Mouse (Mus musculus) kidney, embryonic 14.5 days (tissue): ENCODE results near the gene Dna2. TPM values are rescaled to one million over a fixed set of nuclear protein-coding genes. Genes with fewer than 3 reads are reported as not detected.

ENCODE experiments used
- ATAC-seq: fragments of 200-750 bp; cut with Nextera tagmentation; 2 replicates; pipeline ENCODE4 v1.8.0; 2017; ENCODE audit warnings: moderate number of reproducible peaks, mild to moderate bottlenecking, moderate TSS enrichment, moderate library complexity; ENCODE audit not compliant: low FRiP score, low TSS enrichment
- H3K27ac ChIP-seq: fragments of 300-500 bp; sonication (generic); 2 replicates; pipeline ENCODE4 v1.5.1; 2014; ENCODE audit warnings: low read depth, mild to moderate bottlenecking, low read length, moderate library complexity, mixed read lengths
- H3K27me3 ChIP-seq: fragments of 300-500 bp; sonication (generic); 2 replicates; pipeline ENCODE4 v1.6.1; 2014; ENCODE audit warnings: mild to moderate bottlenecking, low read length; ENCODE audit not compliant: control insufficient read depth, insufficient read depth
- H3K36me3 ChIP-seq: fragments of 300-500 bp; sonication (generic); 2 replicates; pipeline ENCODE4 v1.6.1; 2014; ENCODE audit warnings: low read length, mixed read lengths; ENCODE audit not compliant: control insufficient read depth, insufficient read depth
- H3K4me1 ChIP-seq: fragments of 300-500 bp; sonication (generic); 2 replicates; pipeline ENCODE4 v1.6.1; 2014; ENCODE audit warnings: low read length, mixed read lengths; ENCODE audit not compliant: control insufficient read depth, insufficient read depth
- H3K4me2 ChIP-seq: fragments of 300-500 bp; sonication (generic); replicated peaks from 2 replicates; pipeline ENCODE4 v1.6.1; 2014; ENCODE audit warnings: low read depth, mild to moderate bottlenecking, low read length
- H3K4me3 ChIP-seq: fragments of 300-500 bp; sonication (generic); 2 replicates; pipeline ENCODE4 v1.5.1; 2014; ENCODE audit warnings: mild to moderate bottlenecking, low read length
- H3K9ac ChIP-seq: fragments of 300-500 bp; sonication (generic); 2 replicates; pipeline ENCODE4 v1.6.1; 2014; ENCODE audit warnings: low read depth, mild to moderate bottlenecking, low read length, moderate library complexity
- H3K9me3 ChIP-seq: fragments of 300-500 bp; sonication (generic); 2 replicates; pipeline ENCODE4 v1.6.1; 2016; ENCODE audit warnings: low read length; ENCODE audit not compliant: control insufficient read depth
- WGBS: fragments of 180-500 bp; shearing (Covaris S2); extraction: QIAGEN DNeasy Blood & Tissue Kit; methylation state at CpG from one replicate; pipeline ENCODE4 v1.1.7; 2014; 5-methylcytosine and 5-hydroxymethylcytosine counted together
- polyA plus RNA-seq: library from polyadenylated mRNA; unstranded; fragments of >200 nt; fragmentation: Nextera tagmentation; extraction: Ambion mirVana; gene quantifications from 2 replicates; pipeline ENCODE4 v1.2.1, GENCODE M21; 2014

Gene Dna2
- polyA plus RNA-seq, 1 experiment from 2014 or later, result 27.2 TPM

GRCm38 (mm10) chr10:62918985-62919384 lies 27.8 kb upstream of the Dna2 start:
- ATAC-seq, result no peak

GRCm38 (mm10) chr10:62919925-62920765 lies 26.7 kb upstream of the Dna2 start, which contains the start of gene Slc25a16:
Gene Slc25a16, plus strand, starts transcription at chr10:62920633.
- Histone ChIP-seq H3K4me1 (peaks cover 3% of the 10 kb centered on the region; the same call in 1 of the 2 replicates), H3K27me3 (no peaks in the 10 kb centered on the region), H3K27ac (peak within 1 kb of the TSS; percentile 74; the same call in 1 of the 2 replicates), H3K9ac (peak within 1 kb of the TSS; percentile 89), H3K4me2 (peak within 1 kb of the TSS; percentile 55), H3K4me3 (peak within 1 kb of the TSS; percentile 96), H3K36me3 (no peaks in the 10 kb centered on the region), H3K9me3 (no peaks in the 10 kb centered on the region)
- 9% methylated on average over 50 of the region's 50 CpGs for WGBS
- ATAC-seq, result peak; percentile 98

More at GRCm38 (mm10) chr10:62918985-62919384, 27.8 kb upstream of the Dna2 start:
- Histone ChIP-seq H3K9ac (no peak overlapping the region), H3K4me3 (no peak overlapping the region), H3K4me1 (peaks cover 3% of the 10 kb centered on the region; the same call in 1 of the 2 replicates), H3K4me2 (no peak overlapping the region), H3K36me3 (no peaks in the 10 kb centered on the region), H3K27me3 (no peaks in the 10 kb centered on the region), H3K27ac (no peak overlapping the region), H3K9me3 (no peaks in the 10 kb centered on the region)
- 78% methylated on average over 3 of the region's 3 CpGs for WGBS

GRCm38 (mm10) chr10:62920766-62921156 lies 26.1 kb upstream of the Dna2 start:
- no peaks in the 10 kb centered on the region for H3K36me3 ChIP-seq
- no peaks in the 10 kb centered on the region for H3K9me3 ChIP-seq
- peak; percentile 73 for ATAC-seq
- H3K4me1 ChIP-seq, result peaks cover 3% of the 10 kb centered on the region; the same call in 1 of the 2 replicates
- H3K4me2 ChIP-seq, result peak overlapping the region; percentile 55
- peak overlapping the region; percentile 96 for H3K4me3 ChIP-seq
- H3K27ac ChIP-seq, result peak overlapping the region; percentile 74; the same call in 1 of the 2 replicates
- whole genome bisulfite sequencing, result under 1% methylated on average over 25 of the region's 29 CpGs
- no peaks in the 10 kb centered on the region for H3K27me3 ChIP-seq
- H3K9ac ChIP-seq, result peak overlapping the region; percentile 89

GRCm38 (mm10) chr10:62924096-62924635 lies 22.7 kb upstream of the Dna2 start:
- H3K9ac ChIP-seq, result no peak overlapping the region
- peaks cover 3% of the 10 kb centered on the region; the same call in 1 of the 2 replicates for H3K4me1 ChIP-seq
- no peak overlapping the region for H3K4me2 ChIP-seq
- no peaks in the 10 kb centered on the region for H3K27me3 ChIP-seq
- ATAC-seq, result no peak
- H3K36me3 ChIP-seq, result peaks cover 6% of the 10 kb centered on the region; the same call in 1 of the 2 replicates
- no peak overlapping the region for H3K27ac ChIP-seq
- H3K9me3 ChIP-seq, result no peaks in the 10 kb centered on the region
- 81% methylated on average over 4 of the region's 4 CpGs for WGBS
- H3K4me3 ChIP-seq, result no peak overlapping the region

- peaks cover 3% of the 10 kb centered on the region; the same call in 1 of the 2 replicates for H3K9me3 ChIP-seq
- 87% methylated on average over 1 of the region's 1 CpGs for WGBS
- no peak overlapping the region for H3K4me2 ChIP-seq
- H3K27me3 ChIP-seq, result no peaks in the 10 kb centered on the region
- H3K4me3 ChIP-seq, result no peak overlapping the region
- H3K27ac ChIP-seq, result no peak overlapping the region
- H3K36me3 ChIP-seq, result peaks cover 20% of the 10 kb centered on the region; the same call in 1 of the 2 replicates
- no peak for ATAC-seq
- no peaks in the 10 kb centered on the region for H3K4me1 ChIP-seq
- H3K9ac ChIP-seq, result no peak overlapping the region
Measured at GRCm38 (mm10) chr10:62932381-62932780, 14.4 kb upstream of the Dna2 start.

- ATAC-seq, result no peak
- H3K9ac ChIP-seq, result no peak overlapping the region
- H3K36me3 ChIP-seq, result peaks cover 10% of the 10 kb centered on the region; the same call in 1 of the 2 replicates
- H3K4me1 ChIP-seq, result 0 out of 2 replicates have a peak, but pooled peaks cover 4% of the 10 kb centered on the region
- no peaks in the 10 kb centered on the region for H3K9me3 ChIP-seq
- no peak overlapping the region for H3K27ac ChIP-seq
- H3K4me3 ChIP-seq, result no peak overlapping the region
- no peaks in the 10 kb centered on the region for H3K27me3 ChIP-seq
- H3K4me2 ChIP-seq, result no peak overlapping the region
- 87% methylated on average over 10 of the region's 10 CpGs for WGBS
Measured at GRCm38 (mm10) chr10:62944975-62945580, 1.7 kb upstream of the Dna2 start.

GRCm38 (mm10) chr10:62948551-62948950 lies 1.7 kb downstream of the Dna2 start:
- WGBS, result 91% methylated on average over 7 of the region's 7 CpGs
- Histone ChIP-seq H3K36me3 (peaks cover 20% of the 10 kb centered on the region; the same call in 1 of the 2 replicates), H3K27me3 (no peaks in the 10 kb centered on the region), H3K9me3 (no peaks in the 10 kb centered on the region), H3K4me3 (no peak overlapping the region), H3K9ac (no peak overlapping the region), H3K4me1 (0 out of 2 replicates have a peak, but pooled peaks cover 4% of the 10 kb centered on the region), H3K4me2 (no peak overlapping the region), H3K27ac (no peak overlapping the region)
- no peak for ATAC-seq

- Histone ChIP-seq H3K27me3 (no peaks in the 10 kb centered on the region), H3K4me2 (no peak overlapping the region), H3K9ac (no peak overlapping the region), H3K9me3 (no peaks in the 10 kb centered on the region), H3K36me3 (peaks cover 79% of the 10 kb centered on the region), H3K27ac (no peak overlapping the region), H3K4me3 (no peak overlapping the region), H3K4me1 (no peaks in the 10 kb centered on the region)
- WGBS, result 95% methylated on average over 7 of the region's 7 CpGs
- ATAC-seq, result no peak
Measured at GRCm38 (mm10) chr10:62963956-62964355, 17.1 kb downstream of the Dna2 start.
